Mouse (Mus musculus) midbrain, embryonic 11.5 days (tissue): ENCODE data around the gene Enpep. TPM values are rescaled to one million over a fixed set of nuclear protein-coding genes. Genes with fewer than 3 reads are reported as not detected.

Experiments used
- ATAC-seq: fragments of 200-750 bp; cut with Nextera tagmentation; 2 replicates; pipeline ENCODE4 v1.8.0; 2017; ENCODE audit warnings: moderate TSS enrichment, moderate library complexity; ENCODE audit not compliant: low FRiP score
- DNase-seq: peaks from one replicate; pipeline ENCODE4 v3.0.0; 2015; ENCODE audit warnings: low spot score; ENCODE audit errors: missing footprints
- H3K27ac ChIP-seq: fragments of 300-500 bp; sonication (generic); 2 replicates; pipeline ENCODE4 v1.5.1; 2014; ENCODE audit warnings: low read depth, low read length
- H3K27me3 ChIP-seq: fragments of 300-500 bp; sonication (generic); 2 replicates; pipeline ENCODE4 v1.6.1; 2014; ENCODE audit warnings: mild to moderate bottlenecking, low read length, moderate library complexity, mixed read lengths; ENCODE audit not compliant: control insufficient read depth, insufficient read depth
- H3K36me3 ChIP-seq: fragments of 300-500 bp; sonication (generic); 2 replicates; pipeline ENCODE4 v1.6.1; 2014; ENCODE audit warnings: mild to moderate bottlenecking, low read length, moderate library complexity, mixed read lengths; ENCODE audit not compliant: control insufficient read depth, insufficient read depth
- H3K4me1 ChIP-seq: fragments of 300-500 bp; sonication (generic); 2 replicates; pipeline ENCODE4 v1.6.1; 2014; ENCODE audit warnings: low read length; ENCODE audit not compliant: control insufficient read depth, insufficient read depth
- H3K4me2 ChIP-seq: fragments of 300-500 bp; sonication (generic); 2 replicates; pipeline ENCODE4 v1.6.1; 2014; ENCODE audit warnings: mild to moderate bottlenecking, moderate library complexity
- H3K4me3 ChIP-seq: fragments of 300-500 bp; sonication (generic); 2 replicates; pipeline ENCODE4 v1.5.1; 2014; ENCODE audit warnings: low read depth, low read length
- H3K9ac ChIP-seq: fragments of 300-500 bp; sonication (generic); 2 replicates; pipeline ENCODE4 v1.6.1; 2014; ENCODE audit warnings: low read length
- H3K9me3 ChIP-seq: fragments of 300-500 bp; sonication (generic); 2 replicates; pipeline ENCODE4 v1.6.1; 2016; ENCODE audit warnings: low read length; ENCODE audit not compliant: control insufficient read depth
- WGBS: fragments of 180-500 bp; shearing (Covaris S2); extraction: QIAGEN DNeasy Blood & Tissue Kit; methylation state at CpG from one replicate; pipeline ENCODE4 v1.1.7; 2014; 5-methylcytosine and 5-hydroxymethylcytosine counted together
- polyA plus RNA-seq: library from polyadenylated mRNA; unstranded; fragments of >200 nt; fragmentation: Nextera tagmentation; extraction: Ambion mirVana; gene quantifications from 2 replicates; pipeline ENCODE4 v1.2.1, GENCODE M21; 2014

Gene Enpep
- polyA plus RNA-seq, 1 experiment from 2014 or later = 0.15 TPM

DNA sequence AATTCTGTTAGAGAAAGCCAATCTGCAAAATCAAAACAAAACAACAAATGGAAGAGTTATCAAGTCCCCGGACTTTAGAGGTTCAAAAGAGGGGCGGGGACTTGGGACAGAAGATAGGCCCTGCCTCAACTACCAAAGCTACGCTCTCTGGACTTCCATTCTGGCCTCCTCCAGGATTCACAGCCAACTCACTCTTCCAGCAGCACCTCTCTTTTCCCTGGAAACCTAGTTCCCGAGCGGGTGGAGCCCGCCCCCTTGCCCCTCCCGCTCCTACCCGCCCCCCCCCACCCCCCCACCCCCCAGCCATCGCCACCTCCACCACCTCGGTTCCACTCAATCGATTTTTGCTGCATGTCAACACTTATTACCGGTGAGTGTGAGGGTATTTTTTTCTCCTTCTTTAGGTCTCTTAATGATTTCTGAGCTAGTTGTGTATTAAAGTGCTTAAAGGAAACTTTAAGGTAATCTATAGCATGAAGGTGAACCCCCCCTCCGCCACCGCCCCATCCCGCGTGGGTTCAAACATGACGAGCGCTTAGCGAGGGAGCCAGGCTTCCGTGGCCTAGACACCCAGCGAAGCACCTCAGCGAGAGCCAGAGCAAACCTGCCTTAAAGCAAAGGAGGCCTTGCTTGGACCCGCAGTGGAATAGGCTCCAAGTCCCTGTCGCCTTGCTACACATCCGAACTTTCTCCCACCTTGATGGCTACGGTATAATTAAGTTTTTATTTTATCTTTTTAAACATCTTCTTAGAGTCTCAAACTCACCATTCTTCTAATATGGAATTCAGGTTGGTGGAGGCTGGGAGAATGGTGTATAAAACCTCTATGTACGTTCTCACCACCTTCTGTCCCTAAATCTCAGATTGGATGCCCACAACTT is 110.9 kb downstream of the Enpep start:
- Histone ChIP-seq H3K36me3 (no peaks in the 10 kb centered on the region), H3K9ac (no peak overlapping the region), H3K27me3 (peaks cover 91% of the 10 kb centered on the region), H3K27ac (no peak overlapping the region), H3K4me3 (no peak overlapping the region), H3K4me1 (peaks cover 5% of the 10 kb centered on the region; the same call in 1 of the 2 replicates), H3K9me3 (no peaks in the 10 kb centered on the region), H3K4me2 (no peak overlapping the region)
- peak; percentile 95 for DNase-seq
- WGBS = under 1% methylated on average over 25 of the region's 27 CpGs
- ATAC-seq = no peak

DNA sequence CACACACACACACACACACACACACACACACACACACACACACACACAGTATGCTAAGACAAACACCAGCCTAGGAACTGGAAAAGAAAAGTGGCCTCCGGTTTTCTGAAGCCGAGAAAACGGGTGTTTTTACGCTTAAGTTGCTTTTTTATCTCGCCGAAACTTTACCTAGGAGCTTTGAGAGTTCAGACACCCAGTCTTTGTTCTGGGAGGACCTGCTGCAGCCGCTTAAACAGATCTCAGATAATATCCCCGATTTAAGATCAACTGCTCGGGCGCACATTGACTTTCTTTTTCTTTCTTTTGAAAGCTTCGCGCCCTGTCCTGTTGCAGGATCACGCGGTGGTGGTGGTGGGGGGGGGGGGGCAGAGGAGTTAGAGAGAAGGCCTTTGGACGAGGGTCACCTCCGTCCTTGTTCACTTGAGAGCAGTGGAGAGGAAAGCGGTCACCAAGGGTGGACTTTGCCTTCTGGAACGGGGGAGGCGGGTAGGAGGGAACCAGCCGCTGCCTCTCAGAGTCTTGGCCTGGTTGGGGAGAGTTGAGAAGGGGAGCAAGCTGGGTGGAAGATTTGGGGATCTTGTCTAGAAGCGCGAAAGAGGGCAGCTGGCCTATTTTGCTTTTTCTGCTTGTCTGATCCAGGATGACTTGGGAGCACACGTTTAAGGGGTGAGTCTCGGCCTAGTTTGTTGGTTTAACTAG is 111.7 kb downstream of the Enpep start:
- Histone ChIP-seq H3K36me3 (no peaks in the 10 kb centered on the region), H3K27me3 (peaks cover 90% of the 10 kb centered on the region), H3K9ac (no peak overlapping the region), H3K4me2 (0 out of 2 replicates have a peak overlapping the region, but pooled peaks have one; percentile 3), H3K4me1 (peaks cover 8% of the 10 kb centered on the region), H3K4me3 (no peak overlapping the region), H3K27ac (no peak overlapping the region), H3K9me3 (no peaks in the 10 kb centered on the region)
- under 1% methylated on average over 24 of the region's 24 CpGs for WGBS
- ATAC-seq (no peak), DNase-seq (peak; percentile 97)

- H3K36me3 ChIP-seq = no peaks in the 10 kb centered on the region
- H3K4me1 ChIP-seq = peaks cover 12% of the 10 kb centered on the region
- peaks cover 90% of the 10 kb centered on the region for H3K27me3 ChIP-seq
- DNase-seq (peak; percentile 95), ATAC-seq (no peak)
- no peak overlapping the region for H3K4me3 ChIP-seq
- H3K4me2 ChIP-seq = no peak overlapping the region
- H3K9ac ChIP-seq = no peak overlapping the region
- no peak overlapping the region for H3K27ac ChIP-seq
- H3K9me3 ChIP-seq = no peaks in the 10 kb centered on the region
- WGBS = under 1% methylated on average over 7 of the region's 7 CpGs
Measured at GRCm38 (mm10) chr3:129220086-129220670, 112.3 kb downstream of the Enpep start.

Other genes with a start within 250 kb of the Enpep start
- gene Pitx2, start 132.8 kb downstream of the Enpep start, polyA plus RNA-seq = 53.7 and 56.3 TPM in 2 replicates
- gene Elovl6, start 199.6 kb upstream of the Enpep start, polyA plus RNA-seq = 40.9 and 41.0 TPM in 2 replicates